Mouse (Mus musculus) embryonic facial prominence, embryonic 11.5 days (tissue): ENCODE measurements around the gene Cyp1b1. TPM values are rescaled to one million over a fixed set of nuclear protein-coding genes. Genes with fewer than 3 reads are reported as not detected.

Experiments
- ATAC-seq: fragments of 200-750 bp; cut with Nextera tagmentation; replicated peaks from 2 replicates; pipeline ENCODE4 v1.8.0; 2017; ENCODE audit warnings: low read depth; ENCODE audit not compliant: insufficient number of reproducible peaks, low FRiP score, low TSS enrichment
- DNase-seq: peaks from one replicate; pipeline ENCODE4 v3.0.0-alpha.2; 2015; ENCODE audit warnings: low spot score
- H3K27ac ChIP-seq: fragments of 300-500 bp; sonication (generic); replicated peaks from 2 replicates; pipeline ENCODE4 v1.5.1; 2014; ENCODE audit warnings: mild to moderate bottlenecking, low read depth, low read length, control low read depth
- H3K27me3 ChIP-seq: fragments of 300-500 bp; sonication (generic); 2 replicates; pipeline ENCODE4 v1.6.1; 2014; ENCODE audit warnings: mild to moderate bottlenecking, low read length, moderate library complexity, mixed read lengths; ENCODE audit not compliant: control insufficient read depth, insufficient read depth
- H3K36me3 ChIP-seq: fragments of 300-500 bp; sonication (generic); replicated peaks from 2 replicates; pipeline ENCODE4 v1.6.1; 2014; ENCODE audit warnings: low read depth, mild to moderate bottlenecking, low read length, moderate library complexity, mixed read lengths; ENCODE audit not compliant: control insufficient read depth, insufficient read depth
- H3K4me1 ChIP-seq: fragments of 300-500 bp; sonication (generic); 2 replicates; pipeline ENCODE4 v1.6.1; 2014; ENCODE audit warnings: low read length, mixed read lengths; ENCODE audit not compliant: control insufficient read depth, insufficient read depth
- H3K4me2 ChIP-seq: fragments of 300-500 bp; sonication (generic); 2 replicates; pipeline ENCODE4 v1.6.1; 2014; ENCODE audit warnings: low read depth, mild to moderate bottlenecking, control low read depth, low read length, moderate library complexity
- H3K4me3 ChIP-seq: fragments of 300-500 bp; sonication (generic); 2 replicates; pipeline ENCODE4 v1.5.1; 2014; ENCODE audit warnings: low read depth, low read length, control low read depth
- H3K9ac ChIP-seq: fragments of 300-500 bp; sonication (generic); replicated peaks from 2 replicates; pipeline ENCODE4 v1.6.1; 2014; ENCODE audit warnings: mild to moderate bottlenecking, control low read depth, low read length
- H3K9me3 ChIP-seq: fragments of 300-500 bp; sonication (generic); replicated peaks from 2 replicates; pipeline ENCODE4 v1.6.1; 2016; ENCODE audit warnings: mild to moderate bottlenecking, low read length, inconsistent platforms, mixed read lengths; ENCODE audit not compliant: control insufficient read depth
- WGBS: fragments of 180-500 bp; shearing (Covaris S2); extraction: QIAGEN DNeasy Blood & Tissue Kit; methylation state at CpG from one replicate; pipeline ENCODE4 v1.1.7; 2014; 5-methylcytosine and 5-hydroxymethylcytosine counted together
- polyA plus RNA-seq: library from polyadenylated mRNA; unstranded; fragments of >200 nt; fragmentation: Nextera tagmentation; extraction: Ambion mirVana; gene quantifications from 2 replicates; pipeline ENCODE4 v1.2.1, GENCODE M21; 2014

Cyp1b1 gene
- polyA plus RNA-seq, 1 experiment from 2014 or later: 7.2 TPM

DNA sequence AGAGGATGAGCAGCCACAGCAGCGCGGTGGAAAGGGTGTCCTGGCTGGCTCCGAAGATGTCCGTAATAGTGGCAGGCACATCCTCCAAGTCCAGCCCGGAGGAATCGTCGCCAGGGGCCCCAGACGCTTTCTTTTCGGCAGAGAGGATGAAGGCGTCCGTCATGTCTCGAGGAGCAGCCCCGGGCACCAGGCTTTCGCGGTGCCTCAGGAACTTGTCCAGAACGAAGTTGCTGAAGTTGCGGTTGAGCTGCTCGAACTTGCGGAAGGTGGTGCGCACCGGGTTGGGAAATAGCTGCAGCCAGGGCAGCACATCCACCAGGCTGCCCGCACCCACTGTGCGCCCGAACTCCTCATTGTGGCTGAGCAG is 1.6 kb downstream of the Cyp1b1 start:
- Histone ChIP-seq H3K27ac (no peak overlapping the region), H3K4me2 (peak overlapping the region; percentile 89), H3K9ac (peak overlapping the region; percentile 46), H3K36me3 (no peaks in the 10 kb centered on the region), H3K9me3 (no peaks in the 10 kb centered on the region), H3K4me3 (peak overlapping the region; percentile 38), H3K4me1 (peaks cover 8% of the 10 kb centered on the region; the same call in 1 of the 2 replicates), H3K27me3 (peaks cover 27% of the 10 kb centered on the region)
- no peak for DNase-seq
- no peak for ATAC-seq
- WGBS: under 1% methylated on average over 24 of the region's 24 CpGs

DNA sequence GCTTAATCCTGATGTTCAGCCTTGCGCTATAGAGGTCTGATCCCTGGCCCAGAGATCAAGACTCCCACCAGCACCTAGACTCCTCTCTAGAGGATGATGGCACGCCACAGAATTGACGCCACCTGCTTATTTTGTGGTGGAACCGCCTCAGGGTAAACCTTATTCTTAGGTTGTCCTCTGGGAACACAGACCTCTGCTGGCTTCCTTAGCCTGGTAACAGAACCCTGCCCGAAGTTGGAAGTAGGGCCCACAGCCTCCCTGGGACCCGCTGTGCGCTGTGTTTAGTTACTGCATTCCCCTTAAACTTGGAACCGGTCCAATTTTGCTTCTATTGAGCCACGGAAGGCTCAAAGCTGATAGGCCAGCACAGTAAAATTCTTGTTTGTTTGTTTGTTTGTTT is 2.3 kb downstream of the Cyp1b1 start:
- H3K4me1 ChIP-seq: peaks cover 8% of the 10 kb centered on the region; the same call in 1 of the 2 replicates

GRCm38 (mm10) chr17:79711944-79712343 is 2.9 kb downstream of the Cyp1b1 start:
- Histone ChIP-seq H3K27me3 (peaks cover 27% of the 10 kb centered on the region), H3K9me3 (no peaks in the 10 kb centered on the region), H3K4me2 (no peak overlapping the region), H3K9ac (no peak overlapping the region), H3K4me1 (peaks cover 8% of the 10 kb centered on the region; the same call in 1 of the 2 replicates), H3K36me3 (no peaks in the 10 kb centered on the region), H3K27ac (no peak overlapping the region), H3K4me3 (peak overlapping the region; percentile 6; the same call in 1 of the 2 replicates)
- no peak for ATAC-seq
- DNase-seq: no peak
- 9% methylated on average over 6 of the region's 6 CpGs for WGBS

More for the DNA sequence above, 2.3 kb downstream of the Cyp1b1 start:
- no peak overlapping the region for H3K27ac ChIP-seq
- peak overlapping the region; percentile 38 for H3K4me3 ChIP-seq
- ATAC-seq (no peak), DNase-seq (peak; percentile 68)
- no peaks in the 10 kb centered on the region for H3K9me3 ChIP-seq
- no peak overlapping the region for H3K4me2 ChIP-seq
- WGBS: 4% methylated on average over 9 of the region's 9 CpGs
- no peak overlapping the region for H3K9ac ChIP-seq
- no peaks in the 10 kb centered on the region for H3K36me3 ChIP-seq
- H3K27me3 ChIP-seq: peaks cover 27% of the 10 kb centered on the region

DNA sequence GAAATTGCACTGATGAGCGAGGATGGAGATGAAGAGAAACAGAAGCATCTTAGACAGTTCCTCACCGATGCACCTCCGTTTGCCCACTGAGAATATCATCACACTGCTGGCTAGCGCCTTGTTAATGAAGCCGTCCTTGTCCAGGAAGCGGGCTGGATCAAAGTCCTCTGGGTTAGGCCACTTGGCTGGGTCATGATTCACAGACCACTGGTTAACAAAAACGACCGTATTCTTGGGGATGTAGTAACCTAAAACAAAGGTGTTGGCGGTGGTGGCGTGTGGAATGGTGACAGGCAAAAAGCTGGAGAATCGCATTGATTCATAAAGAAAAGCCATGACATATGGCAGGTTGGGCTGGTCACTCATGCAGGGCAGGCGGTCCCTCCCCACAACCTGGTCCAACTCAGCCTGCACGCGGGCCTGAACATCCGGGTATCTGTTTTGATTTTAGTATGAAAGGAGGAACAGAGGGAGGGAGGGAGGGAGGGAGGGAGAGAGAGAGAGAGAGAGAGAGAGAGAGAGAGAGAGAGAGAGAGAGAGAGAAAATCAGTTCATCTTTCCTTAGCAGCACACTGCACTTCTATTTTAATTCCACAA is 4.5 kb downstream of the Cyp1b1 start:
- Histone ChIP-seq H3K4me2 (no peak overlapping the region), H3K4me3 (no peak overlapping the region), H3K27me3 (peaks cover 27% of the 10 kb centered on the region), H3K9ac (no peak overlapping the region), H3K4me1 (peaks cover 8% of the 10 kb centered on the region; the same call in 1 of the 2 replicates), H3K36me3 (no peaks in the 10 kb centered on the region), H3K27ac (no peak overlapping the region), H3K9me3 (no peaks in the 10 kb centered on the region)
- WGBS: 9% methylated on average over 15 of the region's 15 CpGs
- no peak for ATAC-seq
- DNase-seq: no peak

DNA sequence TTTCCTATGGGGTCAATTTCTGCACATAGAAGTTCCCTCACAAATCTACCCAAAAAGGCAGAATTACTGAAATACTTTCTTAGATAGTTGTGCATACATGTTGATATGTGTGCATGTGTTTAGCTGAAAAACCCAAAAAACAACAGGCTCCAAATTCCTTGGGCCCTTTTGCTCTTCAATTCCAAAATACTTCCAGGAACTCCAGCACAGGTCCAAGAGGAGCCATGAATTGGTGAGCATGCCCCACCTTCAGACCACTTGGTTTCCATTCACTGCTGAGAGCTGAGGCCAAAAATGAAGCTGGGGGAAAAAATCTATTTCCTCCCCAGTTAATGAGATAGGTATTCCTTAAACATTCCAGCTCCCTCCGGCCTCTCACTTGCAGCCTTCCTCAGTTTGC is 5.1 kb downstream of the Cyp1b1 start:
- H3K27ac ChIP-seq: no peak overlapping the region
- no peak overlapping the region for H3K4me3 ChIP-seq
- DNase-seq (no peak), ATAC-seq (no peak)
- H3K9me3 ChIP-seq: no peaks in the 10 kb centered on the region
- H3K4me2 ChIP-seq: no peak overlapping the region
- H3K9ac ChIP-seq: no peak overlapping the region
- H3K36me3 ChIP-seq: no peaks in the 10 kb centered on the region
- peaks cover 8% of the 10 kb centered on the region; the same call in 1 of the 2 replicates for H3K4me1 ChIP-seq
- WGBS: 24% methylated on average over 1 of the region's 1 CpGs
- peaks cover 24% of the 10 kb centered on the region for H3K27me3 ChIP-seq

- H3K4me2 ChIP-seq: no peak overlapping the region
- H3K9me3 ChIP-seq: no peaks in the 10 kb centered on the region
- ATAC-seq (no peak), DNase-seq (peak; percentile 49)
- no peaks in the 10 kb centered on the region for H3K36me3 ChIP-seq
- H3K4me1 ChIP-seq: peaks cover 2% of the 10 kb centered on the region; the same call in 1 of the 2 replicates
- WGBS: 3% methylated on average over 7 of the region's 7 CpGs
- H3K27ac ChIP-seq: no peak overlapping the region
- H3K9ac ChIP-seq: no peak overlapping the region
- H3K27me3 ChIP-seq: peaks cover 9% of the 10 kb centered on the region
- H3K4me3 ChIP-seq: no peak overlapping the region
Measured at GRCm38 (mm10) chr17:79708168-79708567, 6.7 kb downstream of the Cyp1b1 start.

GRCm38 (mm10) chr17:79705671-79706455 is 9.0 kb downstream of the Cyp1b1 start:
- no peak overlapping the region for H3K4me2 ChIP-seq
- H3K27me3 ChIP-seq: no peaks in the 10 kb centered on the region; the same call in 1 of the 2 replicates
- 76% methylated on average over 9 of the region's 9 CpGs for WGBS
- no peak overlapping the region for H3K9ac ChIP-seq
- DNase-seq: no peak
- no peak overlapping the region for H3K4me3 ChIP-seq
- H3K27ac ChIP-seq: no peak overlapping the region
- ATAC-seq: no peak
- no peaks in the 10 kb centered on the region for H3K4me1 ChIP-seq
- H3K36me3 ChIP-seq: no peaks in the 10 kb centered on the region
- no peaks in the 10 kb centered on the region for H3K9me3 ChIP-seq

GRCm38 (mm10) chr17:79700871-79701270 is 14.0 kb downstream of the Cyp1b1 start:
- H3K9me3 ChIP-seq: no peaks in the 10 kb centered on the region
- no peak overlapping the region for H3K27ac ChIP-seq
- H3K4me2 ChIP-seq: no peak overlapping the region
- H3K36me3 ChIP-seq: no peaks in the 10 kb centered on the region
- ATAC-seq (no peak), DNase-seq (no peak)
- no peak overlapping the region for H3K9ac ChIP-seq
- WGBS: 86% methylated on average over 5 of the region's 5 CpGs
- no peaks in the 10 kb centered on the region for H3K27me3 ChIP-seq
- H3K4me3 ChIP-seq: no peak overlapping the region
- no peaks in the 10 kb centered on the region for H3K4me1 ChIP-seq
